Mouse (Mus musculus): ENCODE measurements at regions not wholly inside any gene's neighbourhood (a gene's known extent, or its start where the extent isn't known, plus 50 kb on each side); places are given as distances from the start of the nearest gene placed in this dataset.

GRCm38 (mm10) chr15:55962093-55962492, 1515.3 kb downstream of the Slc22a22 start:
- DNase-seq (ENCODE audit: low spot score in 2 of 2) = no peak
